Mouse (Mus musculus) frontal cortex, postnatal 25 days (tissue): ENCODE data around the gene Tprkb.
"Not testable (repeated sequence)": the region's sequence is repeated elsewhere in the genome, so short reads cannot be mapped to it uniquely, and the experiment has no call there.

Source experiments
- DNase-seq, 2 experiments: peaks; one replicate each; pipeline ENCODE4 v3.0.0; 2022; ENCODE audit warnings: low spot score in 2 of 2

The Tprkb gene

GRCm38 (mm10) chr6:85915539-85916513 is 4.2 kb downstream of the Tprkb start, which contains the start of gene Nat8f1:
Nat8f1 (minus strand) TSS chr6:85915687.
- peak; percentile 76 to 85 for DNase-seq

DNA sequence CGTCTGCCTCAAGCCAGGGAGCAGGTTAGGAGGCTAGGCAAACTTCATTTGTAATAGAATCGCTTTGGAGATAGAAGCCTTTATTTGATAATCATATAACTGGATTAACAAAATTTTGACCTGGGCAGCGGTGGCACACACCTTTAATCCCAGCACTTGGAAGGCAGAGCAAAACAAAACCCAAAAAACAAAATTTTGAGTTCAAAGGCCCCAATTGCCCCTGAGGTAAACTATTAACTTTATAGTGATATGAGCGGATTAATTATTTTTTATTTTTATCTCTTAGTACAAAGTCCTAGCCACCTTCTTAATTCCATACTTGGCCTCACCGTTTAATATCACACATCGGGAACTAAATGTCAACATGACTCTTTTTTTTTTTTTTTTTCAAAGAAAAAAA is 4.9 kb downstream of the Tprkb start:
- DNase-seq = no peak

DNA sequence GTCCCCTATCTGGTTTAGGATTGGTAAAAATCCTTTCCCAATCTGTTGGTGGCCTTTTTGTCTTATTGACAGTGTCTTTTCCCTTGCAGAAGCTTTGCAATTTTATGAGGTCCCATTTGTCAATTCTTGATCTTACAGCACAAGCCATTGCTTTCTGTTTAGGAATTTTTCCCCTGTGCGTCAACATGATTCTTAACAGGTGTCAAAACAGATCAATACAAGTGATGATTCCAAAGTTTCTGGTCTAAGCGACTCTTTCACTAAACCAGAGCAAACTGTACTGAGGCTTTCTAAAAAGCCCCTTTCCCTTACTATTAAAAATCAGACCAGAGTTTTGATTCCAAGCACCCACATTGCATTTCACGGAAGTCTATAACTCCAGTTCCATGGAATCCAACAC is 6.7 kb downstream of the Tprkb start:
- not testable (repeated sequence) for DNase-seq

- no peak for DNase-seq
These were observed 7.7 kb downstream of the Tprkb start for GRCm38 (mm10) chr6:85919401-85919800.

- no peak for DNase-seq
These were observed 12.0 kb downstream of the Tprkb start for GRCm38 (mm10) chr6:85923643-85924042.

DNA sequence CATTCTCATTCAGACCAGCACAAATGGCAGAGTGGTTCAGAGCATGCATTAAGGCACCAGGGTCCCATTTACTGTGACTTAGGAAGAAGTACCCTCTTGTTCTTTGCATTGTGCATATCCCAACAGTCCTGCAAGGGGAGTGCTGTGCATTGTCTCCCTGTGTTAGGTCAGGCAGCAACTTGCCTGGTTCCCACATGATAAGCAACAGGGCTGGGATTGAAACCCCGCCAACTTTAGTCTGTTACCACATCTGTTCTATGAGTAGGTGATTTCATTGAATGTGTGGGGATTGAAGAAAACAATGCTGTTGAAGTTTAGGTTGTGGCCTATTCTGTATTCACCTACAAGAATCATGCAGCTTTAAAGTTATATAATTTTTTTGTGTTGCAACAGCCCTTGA is 15.0 kb downstream of the Tprkb start:
- DNase-seq = no peak

DNA sequence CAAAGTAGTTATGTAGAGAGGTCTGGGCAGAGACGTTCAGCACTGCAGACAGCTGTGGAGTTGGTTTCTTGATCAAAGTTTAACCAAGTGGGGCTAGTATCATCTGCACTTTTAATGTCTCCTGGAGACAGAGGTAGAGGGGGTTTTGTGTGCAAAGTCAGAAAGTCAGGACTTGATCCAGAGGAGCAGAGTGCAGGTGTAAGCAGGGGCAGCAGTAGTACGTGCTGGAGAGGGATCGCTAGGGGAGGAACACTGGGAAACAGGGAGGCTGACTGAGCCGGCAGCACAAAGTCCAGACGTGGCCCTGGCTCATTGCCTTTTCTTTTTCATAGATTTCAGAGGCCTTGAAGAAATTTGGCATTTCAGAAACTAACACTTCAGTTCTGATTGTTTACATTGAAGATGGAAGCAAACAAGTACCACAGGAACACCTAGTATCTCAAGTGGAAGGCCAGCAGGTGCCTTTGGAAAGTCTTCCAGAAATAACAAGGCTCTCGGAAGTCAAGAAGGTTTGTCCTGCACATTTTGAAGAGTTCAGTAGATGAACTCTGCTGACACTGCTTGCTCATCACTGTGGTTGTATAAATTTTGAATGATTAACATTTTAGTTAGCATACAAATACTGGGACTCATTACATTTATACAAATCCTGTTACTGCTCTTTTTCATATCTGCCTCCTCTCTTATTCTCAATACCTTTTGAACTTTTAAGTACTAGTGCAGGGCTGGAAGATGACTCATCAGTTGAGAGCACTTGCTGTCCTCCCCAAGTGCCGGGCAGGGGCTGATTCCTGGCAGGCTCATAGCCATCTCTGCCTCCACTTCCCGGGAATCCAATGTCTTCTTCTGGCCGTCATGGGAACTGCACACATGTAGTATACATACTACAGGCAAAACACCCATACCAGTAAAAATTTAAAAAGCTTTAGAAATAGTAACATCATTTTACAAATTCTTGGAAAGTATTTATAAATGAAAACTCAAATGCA is 16.1 kb downstream of the Tprkb start:
- no peak for DNase-seq

DNA sequence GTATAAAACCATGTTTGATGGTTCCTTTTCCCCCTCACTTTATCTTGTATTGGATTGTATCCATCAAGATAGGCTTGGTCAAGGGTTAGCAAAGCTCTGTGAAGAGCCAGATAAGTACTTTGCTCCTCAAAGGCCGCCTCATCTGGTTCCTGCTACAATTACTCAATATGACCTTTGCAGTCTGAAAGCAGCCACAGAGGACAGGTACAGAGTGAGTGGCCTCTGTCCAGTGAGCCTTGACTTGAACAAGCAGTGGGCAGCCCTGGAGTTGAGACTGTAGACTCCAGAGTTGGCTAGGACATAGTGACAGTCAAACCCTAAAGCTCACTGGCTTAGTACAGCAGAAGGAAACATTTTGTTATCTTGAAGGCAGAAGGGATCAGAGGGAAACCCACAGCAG is 17.6 kb downstream of the Tprkb start:
- DNase-seq = no peak

- DNase-seq = no peak
These were observed 22.4 kb downstream of the Tprkb start for GRCm38 (mm10) chr6:85934047-85934446.

- DNase-seq = no peak
These were observed 24.0 kb downstream of the Tprkb start for GRCm38 (mm10) chr6:85935646-85936045.

DNA sequence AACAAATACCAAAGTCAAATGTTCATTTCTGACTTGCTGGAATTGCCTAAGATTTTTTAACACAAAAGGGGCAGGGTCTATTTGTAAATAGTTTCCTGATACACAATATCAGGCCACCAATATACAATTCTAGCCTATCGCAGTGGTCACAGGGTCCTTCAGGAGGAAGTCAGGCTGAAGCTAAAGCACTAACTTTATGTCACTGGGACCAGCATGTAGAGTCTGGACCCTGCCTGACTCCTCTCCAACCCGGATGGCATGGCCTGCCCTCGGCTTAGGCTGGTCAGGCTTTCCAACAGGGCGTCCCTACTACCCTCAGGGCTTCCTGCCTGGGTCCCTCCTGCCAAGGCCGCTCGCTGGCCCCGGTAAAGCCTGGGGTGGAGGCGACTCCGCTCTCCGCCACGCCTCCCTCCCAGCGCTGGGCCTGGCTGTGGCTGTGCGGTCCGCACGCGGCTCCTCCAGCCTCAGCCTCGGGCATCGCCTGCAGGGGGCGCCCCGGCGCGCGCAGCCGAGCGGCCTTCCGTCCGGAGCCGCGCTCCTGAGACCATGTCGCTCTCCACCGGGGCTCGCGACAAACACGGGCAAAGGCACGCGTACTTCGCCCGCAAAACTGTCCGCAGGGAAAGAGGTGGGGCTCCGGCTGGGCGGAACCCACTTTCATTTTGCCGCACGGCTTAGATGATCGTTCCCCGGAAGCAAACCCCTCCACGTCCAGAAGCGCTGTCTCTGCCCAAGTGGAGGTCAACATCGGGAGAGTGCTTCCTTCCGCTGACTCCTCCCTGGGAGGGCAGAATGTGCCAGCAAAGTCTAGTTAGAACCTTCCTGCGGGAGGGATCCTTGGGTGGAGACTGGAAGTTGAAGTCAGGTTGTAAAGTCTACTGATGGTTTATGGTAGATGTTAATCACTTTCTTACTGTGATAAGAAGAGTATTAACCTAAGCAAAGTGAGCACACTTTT is 25.1 kb downstream of the Tprkb start:
- DNase-seq = peak; percentile 57 to 61

- no peak for DNase-seq
These were observed 27.0 kb downstream of the Tprkb start for GRCm38 (mm10) chr6:85938701-85939100.

- no peak for DNase-seq
These were observed 30.8 kb downstream of the Tprkb start for GRCm38 (mm10) chr6:85942469-85942868.

GRCm38 (mm10) chr6:85948549-85948948 is 36.9 kb downstream of the Tprkb start:
- no peak for DNase-seq

- no peak for DNase-seq
These were observed 45.9 kb downstream of the Tprkb start for GRCm38 (mm10) chr6:85957581-85957980.

- peak; percentile 85 to 89 for DNase-seq
These were observed 49.7 kb downstream of the Tprkb start, which contains the start of gene Dusp11 for GRCm38 (mm10) chr6:85961101-85962091. Dusp11 (minus strand) TSS chr6:85961667.

DNA sequence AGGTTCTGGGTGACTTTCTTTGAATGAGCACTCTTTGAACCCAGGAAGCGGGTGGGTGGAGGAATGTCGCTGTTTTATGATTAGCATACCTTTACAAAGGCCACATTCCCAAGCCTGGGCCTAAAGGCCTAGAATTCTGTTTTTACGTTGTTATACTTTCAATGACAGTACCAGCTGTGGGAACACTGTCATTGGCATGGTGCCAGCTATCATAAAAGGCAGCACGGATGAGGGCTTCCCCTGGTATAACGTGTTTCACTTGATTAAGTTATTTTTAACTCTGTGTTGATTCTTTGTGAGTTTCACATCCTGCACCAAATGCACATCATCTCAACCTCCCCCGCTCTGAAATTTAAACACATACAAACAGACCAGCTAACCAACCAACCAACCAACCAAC is 54.4 kb downstream of the Tprkb start:
- DNase-seq = not testable (repeated sequence)

- no peak for DNase-seq
These were observed 55.0 kb downstream of the Tprkb start for GRCm38 (mm10) chr6:85966686-85967085.

DNA sequence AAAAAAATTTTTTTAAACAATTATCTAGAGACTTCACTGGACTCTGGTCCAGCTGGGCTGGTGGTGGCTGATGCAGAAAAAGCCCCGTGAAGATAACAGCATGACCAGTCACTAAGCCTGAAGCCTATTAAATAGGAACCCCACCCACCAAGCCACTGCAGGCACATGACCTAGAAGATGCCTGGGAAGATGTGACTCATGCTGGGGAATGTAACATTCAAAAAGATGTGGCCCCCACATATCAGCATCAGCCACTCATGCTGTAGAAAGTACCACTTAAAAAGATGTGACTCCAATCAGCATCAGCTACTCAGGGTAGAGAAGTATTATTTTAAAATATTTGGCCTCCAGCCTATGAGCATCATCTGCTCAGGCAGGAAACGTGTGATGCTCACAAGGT is 58.2 kb downstream of the Tprkb start:
- DNase-seq = no peak

- DNase-seq = no peak
These were observed 61.0 kb downstream of the Tprkb start for GRCm38 (mm10) chr6:85972699-85973098.
